Mouse (Mus musculus): ENCODE data around the gene Slc6a20a. TPM values are rescaled to one million over a fixed set of nuclear protein-coding genes. Genes with fewer than 3 reads are reported as not detected.

Slc6a20a gene
- 18.5 TPM for polyA plus RNA-seq (2015; fragmentation: Illumina TruSeq; extraction: RNeasy Lipid Tissue Mini Kit (QIAGEN cat#74804); ENCODE audit: low read depth, low replicate concordance)

GRCm38 (mm10) chr9:123678327-123679105 is at the start of gene Slc6a20a, which contains the start of gene Ccr9:
Slc6a20a (minus strand) TSS chr9:123678885.
Ccr9 (plus strand) TSS chr9:123678439.

GRCm38 (mm10) chr9:123717186-123718008 is 38.7 kb upstream of the Slc6a20a start, which contains the start of gene Lztfl1:
Lztfl1 (minus strand) TSS chr9:123717697.

GRCm38 (mm10) chr9:123632281-123632680 is 46.4 kb downstream of the Slc6a20a start, which contains the start of gene Slc6a20b:
Slc6a20b (minus strand) TSS chr9:123632565.

Other genes with a start within 250 kb of the Slc6a20a start
- 7.9 TPM for gene Limd1, start 200.2 kb downstream of the Slc6a20a start, polyA plus RNA-seq (2015; fragmentation: Illumina TruSeq; extraction: RNeasy Lipid Tissue Mini Kit (QIAGEN cat#74804); ENCODE audit: low read depth, low replicate concordance)
- 87.7 TPM for gene Sacm1l, start 149.1 kb downstream of the Slc6a20a start, polyA plus RNA-seq (2015; fragmentation: Illumina TruSeq; extraction: RNeasy Lipid Tissue Mini Kit (QIAGEN cat#74804); ENCODE audit: low read depth, low replicate concordance)
- not detected for gene Slc6a20b, start 46.3 kb downstream of the Slc6a20a start, polyA plus RNA-seq (2015; fragmentation: Illumina TruSeq; extraction: RNeasy Lipid Tissue Mini Kit (QIAGEN cat#74804); ENCODE audit: low read depth, low replicate concordance)
- 0.22 TPM for gene Ccr9, start 446 bp downstream of the Slc6a20a start, polyA plus RNA-seq (2015; fragmentation: Illumina TruSeq; extraction: RNeasy Lipid Tissue Mini Kit (QIAGEN cat#74804); ENCODE audit: low read depth, low replicate concordance)
- 56.7 TPM for gene Lztfl1, start 38.8 kb upstream of the Slc6a20a start, polyA plus RNA-seq (2015; fragmentation: Illumina TruSeq; extraction: RNeasy Lipid Tissue Mini Kit (QIAGEN cat#74804); ENCODE audit: low read depth, low replicate concordance)
- gene Cxcr6, start 127.6 kb upstream of the Slc6a20a start, polyA plus RNA-seq (2015; fragmentation: Illumina TruSeq; extraction: RNeasy Lipid Tissue Mini Kit (QIAGEN cat#74804); ENCODE audit: low read depth, low replicate concordance), result not detected
- gene Fyco1, start 173.0 kb upstream of the Slc6a20a start, polyA plus RNA-seq (2015; fragmentation: Illumina TruSeq; extraction: RNeasy Lipid Tissue Mini Kit (QIAGEN cat#74804); ENCODE audit: low read depth, low replicate concordance), result 20.7 TPM
- not detected for gene Xcr1, start 183.1 kb upstream of the Slc6a20a start, polyA plus RNA-seq (2015; fragmentation: Illumina TruSeq; extraction: RNeasy Lipid Tissue Mini Kit (QIAGEN cat#74804); ENCODE audit: low read depth, low replicate concordance)